Mouse (Mus musculus) spleen, adult 2 months (tissue): ENCODE results near the gene Ndufb6. TPM values are rescaled to one million over a fixed set of nuclear protein-coding genes. Genes with fewer than 3 reads are reported as not detected.

ENCODE experiments used
- DNase-seq, 2 experiments: peaks; one replicate each; pipeline versions ENCODE4 v3.0.0 to v3.0.0-alpha.2; 2012 to 2021; ENCODE audit warnings: low spot score in 2 of 2, low read depth in 1 of 2
- H3K27ac ChIP-seq: fragments of 200-500 bp; 2 replicates; pipeline ENCODE4 v1.5.1; 2012; ENCODE audit warnings: low read length, inconsistent platforms; ENCODE audit not compliant: insufficient read depth
- H3K27me3 ChIP-seq: fragments of 200-500 bp; 2 replicates; pipeline ENCODE4 v1.6.1; 2012; ENCODE audit warnings: mild to moderate bottlenecking, moderate library complexity, low read length, inconsistent platforms; ENCODE audit not compliant: control insufficient read depth, insufficient read depth
- H3K36me3 ChIP-seq: fragments of 200-500 bp; 2 replicates; pipeline ENCODE4 v1.6.1; 2012; ENCODE audit warnings: mild to moderate bottlenecking, low read length, inconsistent platforms; ENCODE audit not compliant: control insufficient read depth, insufficient read depth
- H3K4me1 ChIP-seq: fragments of 200-500 bp; 2 replicates; pipeline ENCODE4 v1.6.1; 2011; ENCODE audit warnings: inconsistent platforms; ENCODE audit not compliant: control insufficient read depth, insufficient read depth, insufficient read length
- H3K4me3 ChIP-seq: fragments of 200-500 bp; 2 replicates; pipeline ENCODE4 v1.5.1; 2011; ENCODE audit warnings: mild to moderate bottlenecking, inconsistent platforms; ENCODE audit not compliant: insufficient read depth, insufficient read length; ENCODE audit errors: extremely low read depth
- CTCF ChIP-seq: fragments of 200-500 bp; IDR thresholded peaks from 2 replicates; pipeline ENCODE4 v1.5.1; 2011; ENCODE audit warnings: mild to moderate bottlenecking, inconsistent platforms; ENCODE audit not compliant: insufficient read depth, insufficient read length, insufficient replicate concordance; ENCODE audit errors: extremely low read depth
- POLR2A ChIP-seq: fragments of 200-500 bp; IDR thresholded peaks from 2 replicates; pipeline ENCODE4 v1.6.1; 2011; ENCODE audit warnings: low read depth, low read length, inconsistent platforms
- WGBS: fragments of 180-500 bp; shearing (Covaris S2); methylation state at CpG from one replicate; pipeline ENCODE4 v1.1.7; 2018; 5-methylcytosine and 5-hydroxymethylcytosine counted together
- polyA plus RNA-seq: library from polyadenylated mRNA; depleted of rRNA; stranded (reverse); fragments of >200 nt; gene quantifications from 2 replicates; pipeline ENCODE4 v1.2.3, GENCODE M21; 2012

The Ndufb6 gene
- polyA plus RNA-seq, 1 experiment: 27.5 TPM

DNA sequence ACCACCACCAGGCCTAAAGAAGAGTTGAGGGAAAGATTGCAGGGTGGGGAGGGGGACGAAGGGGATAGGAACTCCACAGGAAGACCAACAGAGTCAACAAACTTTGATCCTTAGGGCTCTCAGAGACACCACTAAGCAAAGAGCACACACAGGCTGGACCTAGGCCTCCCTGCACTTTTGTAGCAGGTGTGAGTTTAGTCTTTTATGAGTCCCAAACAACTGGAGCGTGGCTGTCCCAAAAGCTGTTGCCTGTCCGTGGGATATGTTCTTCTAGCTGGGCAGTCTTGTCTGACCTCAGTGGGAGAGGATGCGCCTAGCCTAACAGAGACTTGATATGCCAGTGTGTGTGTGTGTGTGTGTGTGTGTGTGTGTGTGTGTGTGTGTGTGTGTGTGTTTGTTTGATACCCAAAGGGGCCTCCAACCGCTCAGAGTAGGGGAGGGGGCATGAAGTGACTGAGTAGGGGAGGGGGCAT is 38.9 kb downstream of the Ndufb6 start:
- Histone ChIP-seq H3K27ac (peak overlapping the region; percentile 74), H3K4me1 (peaks cover 15% of the 10 kb centered on the region; the same call in 1 of the 2 replicates), H3K36me3 (no peaks in the 10 kb centered on the region), H3K27me3 (no peaks in the 10 kb centered on the region), H3K4me3 (peak overlapping the region; percentile 99; the same call in 1 of the 2 replicates)
- no peak for TF ChIP-seq CTCF
- no peak for TF ChIP-seq POLR2A
- 50% methylated on average over 5 of the region's 5 CpGs for WGBS
- no peak for DNase-seq

DNA sequence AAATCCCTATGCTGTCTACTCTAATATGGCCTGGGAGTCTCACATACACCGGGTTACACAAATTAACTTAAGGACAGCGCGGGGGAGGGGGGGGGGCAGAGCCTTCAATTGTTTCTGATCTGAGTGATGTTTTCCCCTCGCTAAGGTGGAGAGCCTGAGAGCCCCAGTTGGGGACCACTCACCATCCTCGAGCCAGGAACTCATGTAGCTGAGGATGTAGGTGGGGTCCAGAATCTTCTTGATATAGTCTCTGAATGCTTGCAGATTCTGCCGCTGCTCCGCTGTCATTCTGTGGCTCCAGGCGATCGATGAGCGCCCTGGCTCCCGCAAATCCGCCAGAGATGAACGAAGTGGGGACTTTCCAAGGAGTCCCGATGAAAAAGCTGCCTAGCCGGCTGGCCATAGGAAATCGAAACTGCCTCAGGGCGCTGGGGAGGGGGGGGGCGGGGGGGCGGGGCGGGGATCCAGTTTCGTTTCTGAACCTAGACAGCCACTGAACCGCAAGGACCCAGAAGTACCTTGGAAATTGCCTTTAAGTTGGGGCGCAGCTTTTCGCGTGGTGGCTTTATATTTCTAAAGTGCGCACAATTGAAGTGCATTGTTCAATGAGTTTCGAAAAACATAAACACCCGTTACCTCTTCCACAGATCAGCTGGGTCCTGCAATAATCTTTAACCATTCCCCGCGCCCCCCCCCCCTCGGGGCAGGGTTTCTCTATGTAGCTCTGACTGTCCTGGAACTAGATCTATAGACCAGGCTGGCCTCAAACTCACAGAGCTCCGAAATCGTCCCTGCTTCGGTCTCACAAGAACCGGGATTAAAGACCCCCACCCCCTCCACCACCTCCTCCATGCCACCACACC is 39.6 kb downstream of the Ndufb6 start, which contains the start of gene Ddx58:
Gene Ddx58 (minus strand): TSS at position 420 of the 863 bp plus-strand sequence.
- TF ChIP-seq CTCF (no peak), POLR2A (no peak; the same call in 1 of the 2 replicates)
- Histone ChIP-seq H3K4me3 (peak within 1 kb of the TSS; percentile 99), H3K27me3 (no peaks in the 10 kb centered on the region), H3K4me1 (peaks cover 15% of the 10 kb centered on the region; the same call in 1 of the 2 replicates), H3K27ac (peak within 1 kb of the TSS; percentile 97), H3K36me3 (peaks cover 3% of the 10 kb centered on the region; the same call in 1 of the 2 replicates)
- peak in 1 of 2 experiments; percentile 36 for DNase-seq
- 2% methylated on average over 35 of the region's 35 CpGs for WGBS

DNA sequence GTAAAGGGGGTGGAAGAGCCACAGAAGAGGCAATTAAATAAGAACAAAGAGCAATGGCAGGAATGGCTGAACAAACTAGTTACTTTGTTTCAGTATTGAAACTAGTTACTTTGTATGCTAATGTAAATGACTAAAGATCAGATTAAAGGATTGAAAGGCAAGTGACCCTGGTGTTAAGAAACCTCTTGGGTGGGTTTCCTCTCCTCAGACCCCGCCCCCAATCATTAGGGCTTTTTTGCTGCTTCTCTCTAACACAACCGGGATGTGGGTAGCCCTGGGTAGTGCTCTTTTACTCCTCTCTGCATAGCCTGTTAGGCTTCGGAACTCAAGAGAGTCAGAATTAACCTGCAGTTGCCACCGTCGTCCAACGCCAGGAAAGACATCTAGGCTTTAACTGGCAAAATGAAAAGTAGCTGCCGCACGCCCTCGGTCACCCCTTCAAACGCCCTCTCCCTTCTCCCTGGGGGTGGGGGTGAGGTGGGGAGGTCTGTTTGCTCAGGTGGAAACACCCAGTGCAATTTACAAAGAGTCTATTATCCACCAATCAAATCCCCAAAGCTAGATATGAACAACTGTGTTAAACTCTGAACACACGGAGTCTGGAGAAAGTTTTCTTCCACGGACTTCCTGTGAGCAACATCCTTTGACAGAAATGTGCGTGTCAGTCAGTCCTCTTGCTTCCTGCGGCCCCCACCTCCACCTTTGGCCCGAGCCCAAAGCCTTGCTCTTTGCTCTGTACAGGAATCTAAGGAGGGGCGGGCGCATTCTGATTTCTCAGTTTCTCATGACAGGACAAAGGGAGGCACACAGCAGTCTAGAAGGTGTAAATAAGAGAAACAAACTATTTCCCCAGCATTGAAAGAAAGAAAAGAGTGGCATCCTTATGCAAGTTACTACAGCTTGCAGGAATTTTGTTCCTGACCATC is 40.5 kb downstream of the Ndufb6 start:
- Histone ChIP-seq H3K27ac (peak overlapping the region; percentile 97), H3K4me3 (peak overlapping the region; percentile 99), H3K4me1 (peaks cover 15% of the 10 kb centered on the region; the same call in 1 of the 2 replicates), H3K36me3 (peaks cover 6% of the 10 kb centered on the region; the same call in 1 of the 2 replicates), H3K27me3 (no peaks in the 10 kb centered on the region)
- peak in 1 of 2 experiments; percentile 57 for DNase-seq
- 0% methylated on average over 17 of the region's 17 CpGs for WGBS
- TF ChIP-seq POLR2A (no peak), CTCF (no peak)

DNA sequence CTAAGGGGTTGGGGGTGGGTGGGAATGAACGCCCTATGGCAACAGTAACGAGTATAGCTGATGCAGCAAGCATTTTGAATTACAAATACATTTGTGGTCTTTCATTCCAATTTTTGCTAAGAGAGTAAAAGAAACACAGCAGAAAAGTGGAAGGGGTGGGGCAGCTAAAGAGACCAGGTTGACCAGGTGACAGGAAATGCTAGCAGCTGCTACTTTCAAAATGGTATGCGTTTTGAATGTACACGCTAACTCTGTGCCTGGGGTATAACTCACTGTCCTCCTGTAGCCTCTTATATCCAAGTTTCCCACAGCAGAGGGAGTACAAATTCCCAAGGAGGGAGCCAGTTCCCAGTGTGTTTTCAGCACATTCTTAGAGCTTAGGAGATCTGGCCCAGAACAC is 42.4 kb downstream of the Ndufb6 start:
- 28% methylated on average over 4 of the region's 4 CpGs for WGBS
- Histone ChIP-seq H3K36me3 (peaks cover 6% of the 10 kb centered on the region; the same call in 1 of the 2 replicates), H3K27me3 (no peaks in the 10 kb centered on the region), H3K4me1 (peaks cover 15% of the 10 kb centered on the region; the same call in 1 of the 2 replicates), H3K27ac (peak overlapping the region; percentile 71), H3K4me3 (no peak overlapping the region)
- TF ChIP-seq POLR2A (no peak), CTCF (no peak)
- DNase-seq: no peak

DNA sequence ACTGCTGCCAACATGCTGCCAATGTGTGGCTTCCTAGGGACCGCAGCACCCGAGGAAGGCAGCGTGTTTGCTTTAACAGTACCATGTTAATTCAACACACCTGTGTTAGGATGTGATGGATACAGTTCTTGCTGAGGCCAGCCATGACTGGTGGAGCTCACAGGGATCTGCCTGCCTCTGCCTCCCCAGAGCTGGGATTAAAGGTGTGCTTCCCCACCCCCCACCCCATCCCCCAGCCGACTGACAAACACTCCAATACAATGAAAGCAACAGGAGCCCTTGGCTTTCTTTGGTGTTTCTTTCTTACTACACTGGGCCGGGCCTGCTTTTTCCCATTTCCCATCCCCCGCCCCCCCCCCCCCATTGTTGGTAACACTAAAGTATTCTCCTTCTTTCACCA is 45.0 kb downstream of the Ndufb6 start:
- TF ChIP-seq CTCF (no peak), POLR2A (no peak)
- no peak for DNase-seq
- Histone ChIP-seq H3K27ac (no peak overlapping the region), H3K4me1 (peaks cover 9% of the 10 kb centered on the region; the same call in 1 of the 2 replicates), H3K27me3 (no peaks in the 10 kb centered on the region), H3K4me3 (no peak overlapping the region), H3K36me3 (peaks cover 11% of the 10 kb centered on the region)
- WGBS: 86% methylated on average over 6 of the region's 6 CpGs

DNA sequence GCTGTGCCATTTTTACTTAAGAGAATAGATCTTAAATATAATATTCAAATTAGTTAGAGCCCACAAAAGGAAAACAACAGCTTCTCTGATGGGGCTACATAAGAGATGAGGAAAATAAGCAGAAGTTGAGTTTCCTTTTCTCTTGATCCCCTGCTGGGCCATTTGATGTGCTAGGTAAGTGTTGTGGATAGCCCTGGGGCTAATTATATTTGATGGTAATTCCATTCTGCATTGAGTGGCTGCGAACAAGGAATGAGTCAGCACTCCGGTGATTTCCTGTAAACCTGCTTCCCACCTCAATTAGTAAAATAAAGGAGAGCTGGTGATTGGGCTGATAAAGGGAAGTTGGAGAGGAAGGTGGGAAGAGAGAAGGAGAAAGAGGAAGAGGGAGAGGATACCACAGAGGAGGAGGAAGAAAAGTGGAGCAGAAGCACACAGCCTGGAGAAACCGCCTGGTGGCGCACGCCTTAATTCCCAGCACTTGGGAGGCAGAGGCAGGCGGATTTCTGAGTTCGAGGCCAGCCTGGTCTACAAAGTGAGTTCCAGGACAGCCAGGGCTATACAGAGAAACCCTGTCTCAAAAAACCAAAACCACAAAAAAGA is 46.1 kb downstream of the Ndufb6 start:
- Histone ChIP-seq H3K27me3 (no peaks in the 10 kb centered on the region), H3K36me3 (peaks cover 13% of the 10 kb centered on the region), H3K27ac (no peak overlapping the region), H3K4me1 (peaks cover 6% of the 10 kb centered on the region; the same call in 1 of the 2 replicates), H3K4me3 (no peak overlapping the region)
- 85% methylated on average over 7 of the region's 7 CpGs for WGBS
- no peak for DNase-seq
- TF ChIP-seq POLR2A: no peak
- TF ChIP-seq CTCF: no peak
